Mouse (Mus musculus) neural tube, embryonic 12.5 days (tissue): ENCODE results near the gene Csmd2. TPM values are rescaled to one million over a fixed set of nuclear protein-coding genes. Genes with fewer than 3 reads are reported as not detected.

Experiments used
- ATAC-seq: fragments of 200-750 bp; cut with Nextera tagmentation; 2 replicates; pipeline ENCODE4 v1.8.0; 2017; ENCODE audit warnings: low read depth, mild to moderate bottlenecking, moderate TSS enrichment, moderate library complexity; ENCODE audit not compliant: low FRiP score
- H3K27ac ChIP-seq: fragments of 300-500 bp; sonication (generic); 2 replicates; pipeline ENCODE4 v1.5.1; 2016
- H3K27me3 ChIP-seq: fragments of 300-500 bp; sonication (generic); replicated peaks from 2 replicates; pipeline ENCODE4 v1.6.1; 2016; ENCODE audit warnings: mild to moderate bottlenecking
- H3K36me3 ChIP-seq: fragments of 300-500 bp; sonication (generic); 2 replicates; pipeline ENCODE4 v1.6.1; 2016; ENCODE audit warnings: mild to moderate bottlenecking
- H3K4me1 ChIP-seq: fragments of 300-500 bp; sonication (generic); 2 replicates; pipeline ENCODE4 v1.6.1; 2016
- H3K4me2 ChIP-seq: fragments of 300-500 bp; sonication (generic); replicated peaks from 2 replicates; pipeline ENCODE4 v1.6.1; 2016; ENCODE audit warnings: mild to moderate bottlenecking
- H3K4me3 ChIP-seq: fragments of 300-500 bp; sonication (generic); 2 replicates; pipeline ENCODE4 v1.5.1; 2016
- H3K9ac ChIP-seq: fragments of 300-500 bp; sonication (generic); 2 replicates; pipeline ENCODE4 v1.6.1; 2016; ENCODE audit warnings: mild to moderate bottlenecking
- H3K9me3 ChIP-seq: fragments of 300-500 bp; sonication (generic); 2 replicates; pipeline ENCODE4 v1.6.1; 2016; ENCODE audit warnings: mild to moderate bottlenecking
- WGBS: fragments of 180-500 bp; shearing (Covaris S2); methylation state at CpG from one replicate; pipeline ENCODE4 v1.1.7; 2016; 5-methylcytosine and 5-hydroxymethylcytosine counted together
- polyA plus RNA-seq: library from polyadenylated mRNA; unstranded; fragments of >200 nt; fragmentation: Nextera tagmentation; extraction: Ambion mirVana; gene quantifications from 2 replicates; pipeline ENCODE4 v1.2.1, GENCODE M21; 2016

The Csmd2 gene
- polyA plus RNA-seq, 1 experiment from 2014 or later = 4.8 TPM

DNA sequence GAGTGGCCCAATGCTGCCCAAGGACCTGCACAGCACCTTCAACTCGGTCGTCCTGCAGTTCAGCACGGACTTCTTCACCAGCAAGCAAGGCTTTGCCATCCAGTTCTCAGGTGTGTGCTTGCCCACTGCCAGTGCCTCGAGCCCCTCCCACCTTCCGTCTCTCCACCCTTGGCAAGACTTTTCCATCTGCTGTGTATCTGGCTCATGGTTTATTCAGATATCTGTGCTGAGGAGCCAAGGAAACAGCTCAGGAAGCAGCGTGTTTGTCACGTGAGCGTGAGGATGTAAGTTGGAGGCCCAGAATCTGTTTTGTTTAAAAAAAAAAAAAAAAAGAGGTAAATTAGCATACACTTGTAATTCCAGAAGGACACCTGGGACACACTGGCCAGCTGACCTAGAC is 455.1 kb downstream of the Csmd2 start:
- Histone ChIP-seq H3K27me3 (no peaks in the 10 kb centered on the region), H3K4me1 (peaks cover 17% of the 10 kb centered on the region; the same call in 1 of the 2 replicates), H3K9ac (no peak overlapping the region), H3K36me3 (no peaks in the 10 kb centered on the region), H3K4me2 (no peak overlapping the region), H3K9me3 (no peaks in the 10 kb centered on the region), H3K4me3 (no peak overlapping the region), H3K27ac (no peak overlapping the region)
- 79% methylated on average over 8 of the region's 8 CpGs for WGBS
- ATAC-seq = no peak

GRCm38 (mm10) chr4:128445514-128446260 is 458.0 kb downstream of the Csmd2 start:
- WGBS = 63% methylated on average over 15 of the region's 15 CpGs
- Histone ChIP-seq H3K4me2 (no peak overlapping the region), H3K9ac (no peak overlapping the region), H3K4me1 (peaks cover 22% of the 10 kb centered on the region), H3K27ac (no peak overlapping the region), H3K36me3 (no peaks in the 10 kb centered on the region), H3K9me3 (no peaks in the 10 kb centered on the region), H3K27me3 (no peaks in the 10 kb centered on the region), H3K4me3 (no peak overlapping the region)
- no peak for ATAC-seq

- Histone ChIP-seq H3K4me1 (peaks cover 29% of the 10 kb centered on the region), H3K9me3 (no peaks in the 10 kb centered on the region), H3K27ac (no peak overlapping the region), H3K4me2 (no peak overlapping the region), H3K9ac (no peak overlapping the region), H3K36me3 (no peaks in the 10 kb centered on the region), H3K27me3 (no peaks in the 10 kb centered on the region), H3K4me3 (no peak overlapping the region)
- 88% methylated on average over 12 of the region's 12 CpGs for WGBS
- no peak for ATAC-seq
These were observed 461.3 kb downstream of the Csmd2 start for GRCm38 (mm10) chr4:128448831-128449431.

GRCm38 (mm10) chr4:128450137-128450536 is 462.5 kb downstream of the Csmd2 start:
- H3K4me3 ChIP-seq = no peak overlapping the region
- no peaks in the 10 kb centered on the region for H3K27me3 ChIP-seq
- H3K4me2 ChIP-seq = no peak overlapping the region
- H3K9ac ChIP-seq = no peak overlapping the region
- H3K36me3 ChIP-seq = no peaks in the 10 kb centered on the region
- H3K9me3 ChIP-seq = no peaks in the 10 kb centered on the region
- no peak overlapping the region for H3K27ac ChIP-seq
- no peak for ATAC-seq
- H3K4me1 ChIP-seq = peaks cover 23% of the 10 kb centered on the region
- 91% methylated on average over 8 of the region's 8 CpGs for WGBS

DNA sequence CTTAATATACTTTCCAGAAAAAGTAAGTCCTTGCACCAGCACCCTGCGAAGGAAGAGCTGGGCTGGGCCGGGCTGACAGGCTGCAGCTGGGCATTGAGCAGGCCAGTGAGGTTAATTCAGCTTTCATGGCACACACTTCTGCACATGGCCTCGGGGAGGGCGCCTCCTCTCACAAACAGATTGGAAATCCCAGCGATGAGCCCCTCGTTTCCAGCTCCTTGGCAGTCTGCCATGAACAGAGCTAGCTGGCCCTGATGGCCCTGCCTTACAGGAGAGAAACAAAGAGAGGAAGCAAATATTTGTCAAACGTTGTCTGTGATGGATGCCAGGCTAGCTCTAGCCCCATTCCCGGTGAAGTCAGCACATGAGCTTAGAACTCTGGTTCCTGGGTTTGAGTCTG is 463.3 kb downstream of the Csmd2 start:
- H3K4me3 ChIP-seq = no peak overlapping the region
- no peaks in the 10 kb centered on the region for H3K36me3 ChIP-seq
- peaks cover 15% of the 10 kb centered on the region for H3K4me1 ChIP-seq
- H3K4me2 ChIP-seq = no peak overlapping the region
- peak overlapping the region; percentile 55 for H3K27ac ChIP-seq
- H3K27me3 ChIP-seq = no peaks in the 10 kb centered on the region
- ATAC-seq = peak; percentile 91
- no peak overlapping the region for H3K9ac ChIP-seq
- no peaks in the 10 kb centered on the region for H3K9me3 ChIP-seq
- 29% methylated on average over 8 of the region's 8 CpGs for WGBS

DNA sequence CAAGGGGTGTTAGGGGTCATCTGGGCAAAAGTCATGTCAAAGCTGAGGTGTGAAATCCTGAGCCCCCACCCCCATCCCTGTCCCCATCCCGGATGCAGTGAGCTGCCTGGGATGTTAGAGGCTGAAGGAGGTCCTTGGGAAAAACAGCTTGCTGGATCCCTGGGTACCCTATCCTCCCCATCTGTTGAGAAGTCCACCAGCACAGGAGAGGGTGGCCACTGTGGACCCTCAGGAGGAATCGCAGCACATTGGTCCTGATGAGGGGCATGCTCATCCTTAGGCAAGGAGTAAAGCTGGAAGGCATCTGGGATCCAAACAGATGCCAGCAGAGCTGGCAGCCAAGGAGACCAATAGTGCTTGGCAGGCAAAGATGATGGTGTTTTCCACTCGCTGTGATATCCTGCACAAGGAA is 463.7 kb downstream of the Csmd2 start:
- H3K9ac ChIP-seq = no peak overlapping the region
- no peaks in the 10 kb centered on the region for H3K27me3 ChIP-seq
- no peaks in the 10 kb centered on the region for H3K36me3 ChIP-seq
- H3K4me3 ChIP-seq = no peak overlapping the region
- ATAC-seq = peak; percentile 57
- no peak overlapping the region for H3K4me2 ChIP-seq
- peaks cover 15% of the 10 kb centered on the region for H3K4me1 ChIP-seq
- H3K9me3 ChIP-seq = no peaks in the 10 kb centered on the region
- WGBS = 71% methylated on average over 3 of the region's 3 CpGs
- H3K27ac ChIP-seq = peak overlapping the region; percentile 55

GRCm38 (mm10) chr4:128466708-128467107 is 479.1 kb downstream of the Csmd2 start:
- WGBS = 92% methylated on average over 5 of the region's 5 CpGs

DNA sequence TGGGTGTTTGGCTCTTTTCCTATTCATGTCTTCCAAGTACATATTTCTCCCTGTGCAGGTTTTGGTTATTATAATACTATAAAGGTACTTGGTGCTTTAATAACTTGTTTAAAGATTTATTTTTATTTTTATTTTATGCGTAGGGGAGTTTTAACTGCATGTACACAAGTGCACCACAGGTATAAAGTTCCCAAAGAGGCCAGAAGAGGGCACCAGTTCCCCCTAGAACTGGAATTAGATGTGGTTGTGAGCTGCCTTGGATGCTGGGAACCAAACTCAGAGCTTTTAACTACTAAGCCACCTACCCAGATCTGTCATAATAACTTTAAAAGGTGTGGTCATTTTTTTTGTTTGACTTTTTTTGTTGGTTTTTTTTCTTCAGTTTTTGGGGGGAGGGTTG is 480.4 kb downstream of the Csmd2 start:
- H3K4me3 ChIP-seq = no peak overlapping the region
- no peaks in the 10 kb centered on the region for H3K4me1 ChIP-seq
- H3K36me3 ChIP-seq = peaks cover 3% of the 10 kb centered on the region; the same call in 1 of the 2 replicates
- ATAC-seq = no peak
- no peaks in the 10 kb centered on the region for H3K9me3 ChIP-seq
- H3K27ac ChIP-seq = no peak overlapping the region
- no peak overlapping the region for H3K9ac ChIP-seq
- H3K27me3 ChIP-seq = no peaks in the 10 kb centered on the region
- 80% methylated on average over 1 of the region's 1 CpGs for WGBS
- H3K4me2 ChIP-seq = no peak overlapping the region

More at GRCm38 (mm10) chr4:128466708-128467107, 479.1 kb downstream of the Csmd2 start:
- ATAC-seq = no peak
- peaks cover 9% of the 10 kb centered on the region; the same call in 1 of the 2 replicates for H3K36me3 ChIP-seq
- H3K4me3 ChIP-seq = no peak overlapping the region
- no peaks in the 10 kb centered on the region for H3K9me3 ChIP-seq
- H3K4me1 ChIP-seq = no peaks in the 10 kb centered on the region
- no peaks in the 10 kb centered on the region for H3K27me3 ChIP-seq
- no peak overlapping the region for H3K27ac ChIP-seq
- no peak overlapping the region for H3K4me2 ChIP-seq
- H3K9ac ChIP-seq = no peak overlapping the region

GRCm38 (mm10) chr4:128476249-128476648 is 488.6 kb downstream of the Csmd2 start:
- Histone ChIP-seq H3K27me3 (no peaks in the 10 kb centered on the region), H3K4me2 (no peak overlapping the region), H3K27ac (no peak overlapping the region), H3K36me3 (peaks cover 6% of the 10 kb centered on the region; the same call in 1 of the 2 replicates), H3K9ac (no peak overlapping the region), H3K9me3 (no peaks in the 10 kb centered on the region), H3K4me1 (no peaks in the 10 kb centered on the region), H3K4me3 (no peak overlapping the region)
- ATAC-seq = no peak
- 88% methylated on average over 5 of the region's 5 CpGs for WGBS

DNA sequence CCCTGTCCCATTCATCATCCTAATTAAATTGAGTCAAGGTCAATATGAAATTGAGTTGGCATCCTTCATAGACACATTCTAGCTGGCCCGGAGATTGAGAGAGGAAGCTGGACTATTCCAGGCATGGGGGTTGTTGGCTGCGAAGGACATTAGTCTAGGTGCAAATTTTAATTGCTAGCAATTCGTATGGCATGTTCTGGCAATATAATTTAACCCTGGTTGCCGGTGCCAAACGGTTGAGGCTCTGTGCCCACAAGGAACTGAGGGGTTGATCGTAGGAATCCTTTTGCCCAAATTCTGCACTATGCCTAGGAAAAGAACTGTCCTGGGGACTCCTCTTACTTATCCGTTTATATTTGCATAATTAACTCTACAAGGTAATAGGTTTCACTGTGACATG is 496.2 kb downstream of the Csmd2 start:
- Histone ChIP-seq H3K4me3 (no peak overlapping the region), H3K9ac (no peak overlapping the region), H3K36me3 (0 out of 2 replicates have a peak, but pooled peaks cover 6% of the 10 kb centered on the region), H3K4me2 (no peak overlapping the region), H3K9me3 (no peaks in the 10 kb centered on the region), H3K27me3 (no peaks in the 10 kb centered on the region), H3K4me1 (no peaks in the 10 kb centered on the region), H3K27ac (no peak overlapping the region)
- no peak for ATAC-seq
- 85% methylated on average over 7 of the region's 7 CpGs for WGBS

- no peak overlapping the region for H3K9ac ChIP-seq
- H3K4me1 ChIP-seq = no peaks in the 10 kb centered on the region
- no peaks in the 10 kb centered on the region for H3K9me3 ChIP-seq
- H3K4me3 ChIP-seq = no peak overlapping the region
- ATAC-seq = no peak
- no peak overlapping the region for H3K4me2 ChIP-seq
- 0 out of 2 replicates have a peak, but pooled peaks cover 3% of the 10 kb centered on the region for H3K36me3 ChIP-seq
- no peak overlapping the region for H3K27ac ChIP-seq
- no peaks in the 10 kb centered on the region for H3K27me3 ChIP-seq
- 62% methylated on average over 2 of the region's 2 CpGs for WGBS
These were observed 497.0 kb downstream of the Csmd2 start for GRCm38 (mm10) chr4:128484679-128485078.

DNA sequence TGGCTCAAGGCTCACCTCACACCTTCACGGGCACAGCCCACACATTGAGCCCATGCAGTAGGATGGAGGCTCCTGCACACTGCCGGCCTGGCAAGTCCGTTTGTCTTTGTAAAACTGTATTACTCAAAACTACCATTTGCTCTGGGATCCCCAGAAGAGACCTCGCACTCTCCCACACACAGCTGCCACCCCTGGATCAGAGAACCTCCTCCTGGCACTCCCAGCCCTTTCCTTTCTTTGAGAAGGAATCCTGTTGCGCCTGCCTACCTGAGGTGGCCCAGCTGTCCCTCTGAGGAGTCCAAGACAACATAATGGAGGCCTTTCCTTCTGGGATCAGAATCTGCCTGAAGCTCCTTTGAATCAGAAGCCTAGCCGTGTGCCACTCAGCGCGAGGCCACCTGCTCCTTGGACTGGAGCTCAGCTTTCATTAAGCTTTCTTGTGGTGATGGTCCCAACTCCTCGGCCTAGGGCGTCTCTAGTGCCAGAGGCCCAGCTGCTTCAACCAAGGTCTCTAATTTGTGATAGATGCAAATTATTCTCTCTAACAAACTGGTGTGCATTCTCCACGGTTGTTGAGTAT is 502.0 kb downstream of the Csmd2 start:
- no peaks in the 10 kb centered on the region for H3K27me3 ChIP-seq
- 87% methylated on average over 11 of the region's 11 CpGs for WGBS
- ATAC-seq = no peak

More for the DNA sequence above, 502.0 kb downstream of the Csmd2 start:
- Histone ChIP-seq H3K27ac (no peak overlapping the region), H3K9ac (no peak overlapping the region), H3K4me2 (no peak overlapping the region), H3K4me3 (no peak overlapping the region), H3K9me3 (no peaks in the 10 kb centered on the region), H3K36me3 (no peaks in the 10 kb centered on the region), H3K4me1 (peaks cover 5% of the 10 kb centered on the region; the same call in 1 of the 2 replicates)
